Mouse (Mus musculus) C2C12 (cell line): ENCODE results near the gene Doc2b.

Experiments
- CTCF ChIP-seq: IDR thresholded peaks from one replicate; pipeline ENCODE4 v1.5.1; 2011; ENCODE audit not compliant: control insufficient read depth, insufficient read depth, insufficient read length
- MAX ChIP-seq: IDR thresholded peaks from one replicate; pipeline ENCODE4 v1.6.1; 2011; ENCODE audit warnings: mild to moderate bottlenecking, control low read depth
- MYOG ChIP-seq: IDR thresholded peaks from one replicate; pipeline ENCODE4 v1.6.1; 2011; ENCODE audit not compliant: control insufficient read depth, insufficient read length; ENCODE audit errors: extremely low read depth

- no peak for TF ChIP-seq CTCF
- no peak for TF ChIP-seq MAX
- TF ChIP-seq MYOG, result no peak
These were observed 6.1 kb upstream of the Doc2b start for GRCm38 (mm10) chr11:75801771-75802550.
